Mouse (Mus musculus): ENCODE measurements around the gene Prokr1. TPM values are rescaled to one million over a fixed set of nuclear protein-coding genes. Genes with fewer than 3 reads are reported as not detected.
A peak's percentile ranks its signal among the peaks of the same experiment; 100 is the strongest.
"Not testable (repeated sequence)": the region's sequence is repeated elsewhere in the genome, so short reads cannot be mapped to it uniquely, and the experiment has no call there.

Gene Prokr1
- total RNA-seq (2021) = under 1 TPM; 0.13 to 0.64 TPM
- long read RNA-seq, experiment 1, full-length matches to known transcripts = 1 of 1 reads
- long read RNA-seq, experiment 1, partial matches to known transcripts = 0 of 1 reads
- long read RNA-seq, experiment 1, other reads (novel, unspliced or antisense) = 0 of 1 reads
- long read RNA-seq, experiment 2 = 0 reads

GRCm38 (mm10) chr6:87590394-87591281 lies at the start of gene Prokr1:
Gene Prokr1 (minus strand): TSS chr6:87590743.
- peak; percentile 47 to 49 for DNase-seq (ENCODE audit: low spot score in 2 of 2)

- DNase-seq (ENCODE audit: low spot score in 2 of 2) = no peak
Observed at GRCm38 (mm10) chr6:87638134-87638660, 47.7 kb upstream of the Prokr1 start.

DNA sequence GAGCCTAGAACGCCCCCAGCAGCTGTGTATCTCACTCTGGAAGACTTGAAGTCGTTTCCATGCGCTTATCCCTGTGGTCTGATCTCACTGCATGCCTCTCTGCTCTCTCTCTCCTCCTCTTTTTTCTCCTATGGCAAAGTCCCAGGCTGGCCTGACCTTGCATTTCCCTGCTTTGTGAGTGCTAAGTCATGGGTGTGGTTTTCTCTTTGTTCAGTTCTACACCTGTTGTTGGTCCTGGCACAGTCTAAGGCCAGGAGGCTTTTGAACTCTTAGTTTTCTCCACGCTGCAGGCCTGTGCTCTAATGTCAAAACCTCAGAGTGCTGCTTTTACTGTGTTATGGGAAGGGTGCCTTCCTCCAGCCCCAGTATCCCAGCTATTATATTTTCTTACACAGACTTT lies 41.6 kb upstream of the Prokr1 start:
- no peak for DNase-seq (ENCODE audit: low spot score in 2 of 2)

- DNase-seq (ENCODE audit: low spot score in 2 of 2) = not testable (repeated sequence)
Observed at GRCm38 (mm10) chr6:87628936-87629335, 38.4 kb upstream of the Prokr1 start.

DNA sequence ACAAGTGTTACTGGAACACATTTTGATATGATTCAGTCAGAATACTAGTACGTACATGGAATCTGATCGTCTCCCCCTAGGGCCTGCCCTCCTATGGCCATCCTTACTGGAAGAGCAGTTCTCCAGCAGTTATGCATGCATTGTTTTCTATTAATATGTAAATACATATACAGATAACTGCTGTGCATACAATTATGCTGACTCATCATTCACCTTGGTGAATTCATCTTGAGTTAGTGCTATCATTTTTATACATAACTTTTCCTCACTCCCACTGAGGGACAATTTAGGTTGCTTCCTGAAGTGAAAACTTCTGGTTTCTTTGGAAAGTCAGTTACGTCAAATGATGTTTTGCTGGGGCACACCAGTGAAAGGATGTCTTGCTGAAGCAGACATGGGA lies 32.6 kb upstream of the Prokr1 start:
- no peak for DNase-seq (ENCODE audit: low spot score in 2 of 2)

DNA sequence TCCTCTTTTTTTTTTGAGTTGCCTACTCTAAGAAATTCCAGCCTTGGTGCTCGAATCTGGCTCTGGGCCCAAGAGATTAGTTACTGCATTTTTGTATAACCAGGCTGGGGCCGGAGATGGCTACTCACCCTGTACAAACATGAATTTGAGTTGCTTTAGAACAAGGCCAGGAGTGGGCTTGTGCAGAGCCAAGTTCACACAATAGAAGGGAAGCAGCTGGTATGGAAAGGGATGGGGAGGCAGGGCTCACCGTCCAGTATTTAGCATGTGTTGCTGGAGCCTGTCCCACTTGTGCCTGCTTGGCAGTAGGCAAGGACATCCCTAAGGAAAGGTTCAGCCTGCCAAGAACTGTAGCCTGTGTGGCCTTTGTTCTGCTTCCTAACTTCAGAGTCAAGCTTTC lies 30.7 kb upstream of the Prokr1 start:
- DNase-seq (ENCODE audit: low spot score in 2 of 2) = peak in 1 of 2 experiments; percentile 12

- DNase-seq (ENCODE audit: low spot score in 2 of 2) = no peak
Observed at GRCm38 (mm10) chr6:87618021-87618420, 27.5 kb upstream of the Prokr1 start.

DNA sequence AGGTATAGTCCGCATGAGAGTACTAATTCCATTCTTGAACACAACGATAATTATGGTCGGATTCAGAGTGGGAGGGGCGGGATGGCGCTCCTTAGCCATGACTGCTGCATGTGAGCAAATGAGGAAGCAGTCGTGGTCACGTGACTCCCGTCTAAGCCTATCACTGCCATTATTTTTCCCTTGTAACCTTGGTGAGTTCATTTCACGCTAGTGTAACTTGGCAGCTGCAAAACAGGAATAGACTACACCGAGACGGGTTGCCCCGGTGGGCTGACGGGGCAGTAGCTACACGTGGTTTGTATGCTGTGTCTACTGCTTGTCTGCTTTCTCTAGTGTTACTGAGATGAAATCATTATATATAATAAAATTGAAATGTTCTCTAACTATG lies 25.1 kb upstream of the Prokr1 start:
- DNase-seq (ENCODE audit: low spot score in 2 of 2) = no peak

DNA sequence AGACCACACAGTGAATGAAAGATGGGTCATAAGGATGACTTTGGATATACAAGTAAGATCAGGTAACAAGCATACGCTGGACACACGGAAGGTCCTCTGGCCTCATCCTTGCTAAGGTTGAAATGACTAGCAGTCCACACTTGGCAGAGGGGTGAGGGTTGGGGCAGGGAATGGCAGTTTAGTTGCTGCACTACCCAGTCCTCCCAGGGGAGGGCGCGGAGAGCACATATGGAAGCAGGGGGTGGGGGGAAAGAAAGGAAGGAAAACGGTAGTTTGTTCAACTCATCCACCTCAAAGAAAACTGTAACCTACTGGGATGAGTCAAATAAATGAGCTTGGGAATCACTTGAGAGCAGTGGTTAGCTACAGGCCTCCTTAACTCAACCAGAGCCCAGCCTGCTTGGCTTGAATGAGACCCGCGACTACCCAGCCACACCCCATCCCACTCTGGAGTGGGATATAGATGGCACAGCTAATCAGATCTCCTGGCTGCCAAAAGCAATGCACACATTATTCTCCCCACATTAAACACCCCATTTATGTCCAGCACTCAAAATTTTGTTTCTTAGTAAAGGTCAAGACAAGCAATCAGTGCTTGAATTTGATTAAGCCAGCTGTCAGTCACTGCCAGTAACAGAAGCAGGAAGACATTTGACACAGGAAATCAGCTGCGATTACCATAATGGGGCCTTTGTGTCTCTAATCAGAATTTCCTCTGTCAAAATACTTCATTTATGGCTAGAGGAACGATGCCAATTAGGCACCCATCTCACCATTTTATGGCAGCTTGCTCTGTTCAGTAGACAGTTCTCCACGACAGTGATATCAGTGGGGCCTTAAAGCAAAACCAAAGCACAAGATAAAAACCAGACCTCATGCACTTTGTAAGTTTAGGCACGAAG lies 24.5 kb upstream of the Prokr1 start:
- DNase-seq (ENCODE audit: low spot score in 2 of 2) = peak; percentile 28 to 64

GRCm38 (mm10) chr6:87599825-87600224 lies 9.3 kb upstream of the Prokr1 start:
- peak in 1 of 2 experiments; percentile 25 for DNase-seq (ENCODE audit: low spot score in 2 of 2)

- DNase-seq (ENCODE audit: low spot score in 2 of 2) = no peak
Observed at GRCm38 (mm10) chr6:87597116-87597833, 6.7 kb upstream of the Prokr1 start.

- no peak for DNase-seq (ENCODE audit: low spot score in 2 of 2)
Observed at GRCm38 (mm10) chr6:87594188-87594587, 3.6 kb upstream of the Prokr1 start.

- DNase-seq (ENCODE audit: low spot score in 2 of 2) = no peak
Observed at GRCm38 (mm10) chr6:87589718-87590393, 687 bp downstream of the Prokr1 start.

GRCm38 (mm10) chr6:87583991-87584390 lies 6.6 kb downstream of the Prokr1 start:
- no peak for DNase-seq (ENCODE audit: low spot score in 2 of 2)

- no peak for DNase-seq (ENCODE audit: low spot score in 2 of 2)
Observed at GRCm38 (mm10) chr6:87583183-87583611, 7.3 kb downstream of the Prokr1 start.

GRCm38 (mm10) chr6:87582456-87582855 lies 8.1 kb downstream of the Prokr1 start:
- no peak for DNase-seq (ENCODE audit: low spot score in 2 of 2)

- no peak for DNase-seq (ENCODE audit: low spot score in 2 of 2)
Observed at GRCm38 (mm10) chr6:87581581-87581980, 9.0 kb downstream of the Prokr1 start.

DNA sequence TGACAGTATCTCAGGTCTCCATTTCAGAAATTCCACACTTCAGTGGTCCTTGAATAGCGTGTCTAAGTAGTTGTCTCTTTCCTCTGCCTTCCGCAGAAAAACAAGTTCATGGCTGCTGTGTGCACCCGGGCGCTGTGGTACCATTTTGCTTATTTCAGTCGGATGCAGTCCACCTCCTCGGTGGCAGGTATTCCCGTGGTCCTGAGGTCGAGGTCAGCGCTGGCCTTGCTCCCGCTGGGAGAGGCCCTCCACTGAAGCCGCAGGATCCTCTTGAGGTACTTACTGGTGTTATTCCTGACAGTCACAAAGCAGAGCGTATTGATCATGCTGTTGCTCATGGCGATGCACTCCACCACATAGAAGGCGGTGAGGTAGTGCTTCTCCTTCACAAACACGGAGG lies 9.5 kb downstream of the Prokr1 start:
- no peak for DNase-seq (ENCODE audit: low spot score in 2 of 2)

GRCm38 (mm10) chr6:87578247-87578646 lies 12.3 kb downstream of the Prokr1 start:
- no peak for DNase-seq (ENCODE audit: low spot score in 2 of 2)

All from adrenal gland, adult 18-20 months (tissue).